Mouse (Mus musculus): Measurements from ENCODE around the gene Dnal1.

DNA sequence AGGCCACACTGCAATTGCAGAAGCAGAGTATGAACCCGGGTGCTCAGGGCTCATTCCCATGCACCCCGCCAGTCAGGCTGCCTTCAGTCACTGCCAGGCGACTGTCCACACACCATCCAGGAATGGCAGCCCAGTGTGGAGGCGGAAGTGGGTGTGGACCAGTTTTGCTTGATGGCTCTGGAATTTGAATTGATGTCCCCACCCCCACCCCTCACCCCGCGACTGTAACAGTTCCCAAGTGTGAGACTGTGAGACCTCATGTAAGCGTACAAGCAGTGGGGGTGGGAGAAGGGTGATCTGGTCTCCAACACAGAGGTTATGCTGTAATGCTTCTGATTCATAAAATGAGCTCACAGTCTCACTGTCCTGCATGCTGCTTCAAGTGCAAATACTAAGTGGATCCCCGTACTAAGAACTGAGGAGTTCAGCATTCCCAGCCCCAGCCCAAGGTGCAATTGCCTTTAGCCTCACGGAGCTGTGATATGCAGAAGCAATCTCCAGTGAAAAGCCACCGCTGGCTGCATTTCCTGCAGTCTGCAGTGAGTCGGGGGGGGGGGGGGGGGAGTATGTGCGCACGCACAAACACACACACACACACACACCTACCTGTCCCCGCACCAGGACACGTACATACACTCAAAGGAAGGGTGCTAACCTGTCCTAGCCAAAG lies 76.1 kb downstream of the Dnal1 start:
- TF ChIP-seq CTCF (IDR thresholded peaks at IDR 0.05; ENCODE audit: low read depth, low read length), result no peak
- no peak for TF ChIP-seq POLR2A (IDR thresholded peaks at IDR 0.05; ENCODE audit: insufficient read depth, low read length)
- peak; percentile 69; the same call in 1 of the 2 replicates for TF ChIP-seq EP300 (IDR thresholded peaks at IDR 0.05; ENCODE audit: insufficient read depth, low read depth, low read length)

Data from ES-Bruce4 (cell line).